In the genomic region with DNA sequence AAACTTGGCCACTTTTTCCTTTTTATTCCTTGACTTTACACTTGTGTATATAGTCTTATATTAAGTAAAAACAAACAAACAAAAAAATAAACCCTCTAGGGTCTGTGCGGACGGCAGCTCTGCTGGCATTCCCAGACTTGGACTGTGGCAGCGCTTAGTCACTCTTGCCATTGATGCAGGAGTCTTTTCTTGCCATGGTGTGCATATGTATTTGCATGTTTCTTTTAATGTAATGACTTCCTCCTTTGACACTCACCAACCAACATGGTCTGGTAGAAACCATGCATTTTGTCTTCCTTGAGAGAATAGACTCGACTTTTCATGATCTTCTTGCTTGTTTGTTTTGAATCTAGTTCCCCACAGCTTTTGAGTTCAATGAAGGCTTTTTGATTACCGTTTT, we compare ENCODE assay signal across 32 mouse cellular contexts.
"Had no signal": no experiment of that assay in that cellular context is flagged by ENCODE, and none has a peak within 500 bp of the region (broad histone marks: within the 10 kb centered on the region; RNA-seq: fewer than 3 reads in every experiment).

No protein-coding gene starts in this region.

- H3K9me3 ChIP-seq: heart, embryonic 10.5 days; heart, embryonic 12.5 days; heart, embryonic 13.5 days; heart, embryonic 15.5 days; hindbrain, embryonic 10.5 days; hindbrain, embryonic 12.5 days; hindbrain, embryonic 13.5 days; hindbrain, embryonic 15.5 days; intestine, embryonic 15.5 days; kidney, embryonic 15.5 days had no signal

- H3K27ac ChIP-seq: heart, embryonic 10.5 days; heart, embryonic 13.5 days; heart, embryonic 15.5 days; hindbrain, embryonic 10.5 days; hindbrain, embryonic 12.5 days; hindbrain, embryonic 13.5 days; hindbrain, embryonic 14.5 days; hindbrain, embryonic 15.5 days; hindbrain, postnatal 0 days; intestine, embryonic 15.5 days; kidney, embryonic 15.5 days; kidney, postnatal 0 days; layer of hippocampus, adult 2 months; left cerebral cortex, adult 2 months had no signal

- H3K27me3 ChIP-seq: heart, embryonic 12.5 days; heart, embryonic 13.5 days; heart, embryonic 15.5 days; hindbrain, embryonic 12.5 days; hindbrain, embryonic 13.5 days; hindbrain, embryonic 15.5 days; intestine, embryonic 15.5 days; kidney, embryonic 15.5 days had no signal

- H3K9ac ChIP-seq: heart, embryonic 12.5 days; heart, embryonic 13.5 days; heart, embryonic 15.5 days; hindbrain, embryonic 12.5 days; hindbrain, embryonic 13.5 days; hindbrain, embryonic 14.5 days; hindbrain, embryonic 15.5 days; intestine, embryonic 15.5 days; kidney, embryonic 15.5 days had no signal

- H3K4me2 ChIP-seq: heart, embryonic 11.5 days; heart, embryonic 12.5 days; heart, embryonic 13.5 days; heart, embryonic 15.5 days; hindbrain, embryonic 12.5 days; hindbrain, embryonic 13.5 days; hindbrain, embryonic 14.5 days; hindbrain, embryonic 15.5 days; intestine, embryonic 15.5 days; kidney, embryonic 15.5 days had no signal

- H3K4me3 ChIP-seq: heart, embryonic 10.5 days; heart, embryonic 12.5 days; heart, embryonic 13.5 days; heart, embryonic 15.5 days; hindbrain, embryonic 10.5 days; hindbrain, embryonic 12.5 days; hindbrain, embryonic 13.5 days; hindbrain, embryonic 15.5 days; intestine, embryonic 15.5 days; kidney, embryonic 15.5 days; layer of hippocampus, adult 2 months; left cerebral cortex, adult 2 months had no signal

- H3K36me3 ChIP-seq: heart, embryonic 10.5 days; heart, embryonic 12.5 days; heart, embryonic 13.5 days; heart, embryonic 15.5 days; hindbrain, embryonic 10.5 days; hindbrain, embryonic 12.5 days; hindbrain, embryonic 13.5 days; hindbrain, embryonic 15.5 days; intestine, embryonic 15.5 days; kidney, embryonic 15.5 days had no signal

- H3K4me1 ChIP-seq: heart, embryonic 10.5 days; heart, embryonic 12.5 days; heart, embryonic 13.5 days; heart, embryonic 15.5 days; hindbrain, embryonic 10.5 days; hindbrain, embryonic 12.5 days; hindbrain, embryonic 13.5 days; hindbrain, embryonic 15.5 days; intestine, embryonic 15.5 days; kidney, embryonic 15.5 days had no signal

- DNase-seq: heart, postnatal 10 days; heart, postnatal 14 days; heart, postnatal 36 days; heart, postnatal 4 days; kidney, adult 11 months; kidney, adult 18-20 months; kidney, adult 2 months; kidney, adult 8-10 months; kidney, adult 9 months; kidney, postnatal 10 days; kidney, postnatal 14 days; kidney, postnatal 25 days; kidney, postnatal 36 days; kidney, postnatal 4 days; layer of hippocampus, adult 9-11 months; layer of hippocampus, postnatal 36 days had no signal
